Mouse (Mus musculus): ENCODE data around the gene Kdelr2. TPM values are rescaled to one million over a fixed set of nuclear protein-coding genes. Genes with fewer than 3 reads are reported as not detected.

The Kdelr2 gene
- polyA plus RNA-seq (2015; fragmentation: Illumina TruSeq; extraction: RNeasy Lipid Tissue Mini Kit (QIAGEN cat#74804); ENCODE audit: insufficient read depth, low replicate concordance), result 35.0 TPM

GRCm38 (mm10) chr5:143403221-143404147 is at the start of gene Kdelr2:
Gene Kdelr2, plus strand, starts transcription at chr5:143403838.

GRCm38 (mm10) chr5:143356686-143357388 is 46.8 kb upstream of the Kdelr2 start, which contains the start of gene Grid2ip:
Gene Grid2ip, plus strand, starts transcription at chr5:143357338.

GRCm38 (mm10) chr5:143464100-143464756 is 60.6 kb downstream of the Kdelr2 start, which contains the start of gene Daglb:
Gene Daglb, plus strand, starts transcription at chr5:143464584.

Other genes with a start within 250 kb of the Kdelr2 start
- 21.2 TPM for gene Rbak, start 223.1 kb upstream of the Kdelr2 start, polyA plus RNA-seq (2015; fragmentation: Illumina TruSeq; extraction: RNeasy Lipid Tissue Mini Kit (QIAGEN cat#74804); ENCODE audit: insufficient read depth, low replicate concordance)
- not detected for gene Spdye4b, start 222.8 kb upstream of the Kdelr2 start, polyA plus RNA-seq (2015; fragmentation: Illumina TruSeq; extraction: RNeasy Lipid Tissue Mini Kit (QIAGEN cat#74804); ENCODE audit: insufficient read depth, low replicate concordance)
- not detected for gene Spdye4a, start 176.9 kb upstream of the Kdelr2 start, polyA plus RNA-seq (2015; fragmentation: Illumina TruSeq; extraction: RNeasy Lipid Tissue Mini Kit (QIAGEN cat#74804); ENCODE audit: insufficient read depth, low replicate concordance)
- gene Zfp12, start 168.7 kb upstream of the Kdelr2 start, polyA plus RNA-seq (2015; fragmentation: Illumina TruSeq; extraction: RNeasy Lipid Tissue Mini Kit (QIAGEN cat#74804); ENCODE audit: insufficient read depth, low replicate concordance), result 25.4 TPM
- gene Zfp316, start 133.8 kb upstream of the Kdelr2 start, polyA plus RNA-seq (2015; fragmentation: Illumina TruSeq; extraction: RNeasy Lipid Tissue Mini Kit (QIAGEN cat#74804); ENCODE audit: insufficient read depth, low replicate concordance), result 1.4 TPM
- 0.12 TPM for gene Zfp853, start 110.2 kb upstream of the Kdelr2 start, polyA plus RNA-seq (2015; fragmentation: Illumina TruSeq; extraction: RNeasy Lipid Tissue Mini Kit (QIAGEN cat#74804); ENCODE audit: insufficient read depth, low replicate concordance)
- 8.1 TPM for gene E130309D02Rik, start 88.5 kb upstream of the Kdelr2 start, polyA plus RNA-seq (2015; fragmentation: Illumina TruSeq; extraction: RNeasy Lipid Tissue Mini Kit (QIAGEN cat#74804); ENCODE audit: insufficient read depth, low replicate concordance)
- gene Zdhhc4, start 74.6 kb upstream of the Kdelr2 start, polyA plus RNA-seq (2015; fragmentation: Illumina TruSeq; extraction: RNeasy Lipid Tissue Mini Kit (QIAGEN cat#74804); ENCODE audit: insufficient read depth, low replicate concordance), result 35.6 TPM
- not detected for gene Grid2ip, start 46.5 kb upstream of the Kdelr2 start, polyA plus RNA-seq (2015; fragmentation: Illumina TruSeq; extraction: RNeasy Lipid Tissue Mini Kit (QIAGEN cat#74804); ENCODE audit: insufficient read depth, low replicate concordance)
- 10.4 TPM for gene Daglb, start 60.7 kb downstream of the Kdelr2 start, polyA plus RNA-seq (2015; fragmentation: Illumina TruSeq; extraction: RNeasy Lipid Tissue Mini Kit (QIAGEN cat#74804); ENCODE audit: insufficient read depth, low replicate concordance)
- gene Rac1, start 124.2 kb downstream of the Kdelr2 start, polyA plus RNA-seq (2015; fragmentation: Illumina TruSeq; extraction: RNeasy Lipid Tissue Mini Kit (QIAGEN cat#74804); ENCODE audit: insufficient read depth, low replicate concordance), result 534 TPM
- gene Cyth3, start 218.6 kb downstream of the Kdelr2 start, polyA plus RNA-seq (2015; fragmentation: Illumina TruSeq; extraction: RNeasy Lipid Tissue Mini Kit (QIAGEN cat#74804); ENCODE audit: insufficient read depth, low replicate concordance), result 19.7 TPM

Measured in spleen, adult 10 weeks (tissue).